Mouse (Mus musculus): ENCODE data around the gene Phf7.

The Phf7 gene

DNA sequence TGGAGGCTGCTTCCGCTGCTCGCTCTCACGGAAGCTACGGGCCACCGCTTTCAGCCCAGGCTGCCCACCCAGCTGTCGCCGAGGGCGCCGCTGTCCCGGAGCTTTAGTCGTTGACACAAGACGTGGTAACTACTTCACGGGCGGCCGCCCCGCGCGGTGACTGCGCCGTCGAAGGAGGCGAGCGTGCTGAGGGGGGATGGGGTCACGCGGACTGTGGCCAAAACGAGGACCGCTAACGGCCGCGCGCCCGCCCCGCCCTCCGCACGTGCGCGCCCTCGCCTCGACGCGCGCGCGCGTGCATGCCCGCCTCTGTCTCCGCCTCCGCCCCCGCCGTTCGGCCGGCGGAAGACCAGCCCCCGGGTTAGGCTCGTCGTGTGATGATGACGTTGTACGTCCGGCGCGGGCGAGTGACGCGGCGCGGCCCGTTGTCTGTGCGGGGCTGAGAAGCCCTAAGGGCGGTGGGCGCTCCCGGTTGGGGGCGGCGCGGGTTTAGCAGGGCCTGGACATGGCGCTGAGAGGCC, at the start of gene Phf7, which contains the start of gene Bap1:
TSS of gene Phf7 (minus strand) at position 234 of the 521 bp plus-strand sequence.
TSS of gene Bap1 (plus strand) at position 367 of the 521 bp plus-strand sequence.
- peak; percentile 95 to 98 for DNase-seq (ENCODE audit: inconsistent age in 2 of 2, low spot score in 1 of 2)

DNA sequence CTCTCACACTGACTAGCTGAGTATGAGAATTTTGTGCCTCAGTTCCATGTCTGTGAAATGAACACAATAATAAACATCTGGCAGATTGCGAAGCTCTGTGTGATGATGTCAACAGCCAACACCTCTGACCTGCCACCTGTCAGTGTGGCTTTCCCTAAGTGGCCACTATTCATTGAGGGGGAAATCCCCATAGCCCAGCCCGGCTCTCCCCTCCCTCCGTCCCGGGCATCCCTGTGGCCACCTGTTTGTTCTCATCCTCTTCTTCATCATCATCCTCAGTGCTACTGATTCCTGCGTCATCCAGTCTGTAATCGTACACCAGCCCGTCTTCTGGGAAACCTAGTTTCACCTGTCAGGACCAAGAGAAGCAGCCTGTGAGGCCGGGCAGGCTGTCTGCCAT, 34.6 kb upstream of the Phf7 start:
- no peak for DNase-seq (ENCODE audit: inconsistent age in 2 of 2, low spot score in 1 of 2)

DNA sequence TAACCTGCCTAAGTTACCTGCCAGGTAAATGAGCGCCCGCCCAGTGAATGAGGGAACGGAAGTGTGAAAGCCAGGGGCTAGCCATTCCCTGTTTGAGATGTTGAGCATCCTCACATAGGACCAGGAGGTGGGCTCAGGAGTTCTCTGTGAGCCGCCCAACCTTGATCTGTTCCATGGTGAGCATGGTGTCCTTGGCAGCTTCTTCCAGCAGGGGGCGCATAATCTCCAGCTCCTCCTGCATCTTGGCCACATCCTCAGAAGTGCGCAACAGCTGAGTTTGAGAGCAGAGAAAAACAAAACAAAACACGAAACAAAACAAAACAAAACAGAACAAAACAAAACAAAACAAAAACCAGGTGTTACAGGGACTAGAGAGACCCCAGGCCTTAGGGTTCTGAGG, 21.0 kb upstream of the Phf7 start:
- peak; percentile 74 to 92 for DNase-seq (ENCODE audit: inconsistent age in 2 of 2, low spot score in 1 of 2)

- DNase-seq (ENCODE audit: inconsistent age in 2 of 2, low spot score in 1 of 2), result no peak
These were observed 20.0 kb upstream of the Phf7 start for GRCm38 (mm10) chr14:31271121-31271520.

DNA sequence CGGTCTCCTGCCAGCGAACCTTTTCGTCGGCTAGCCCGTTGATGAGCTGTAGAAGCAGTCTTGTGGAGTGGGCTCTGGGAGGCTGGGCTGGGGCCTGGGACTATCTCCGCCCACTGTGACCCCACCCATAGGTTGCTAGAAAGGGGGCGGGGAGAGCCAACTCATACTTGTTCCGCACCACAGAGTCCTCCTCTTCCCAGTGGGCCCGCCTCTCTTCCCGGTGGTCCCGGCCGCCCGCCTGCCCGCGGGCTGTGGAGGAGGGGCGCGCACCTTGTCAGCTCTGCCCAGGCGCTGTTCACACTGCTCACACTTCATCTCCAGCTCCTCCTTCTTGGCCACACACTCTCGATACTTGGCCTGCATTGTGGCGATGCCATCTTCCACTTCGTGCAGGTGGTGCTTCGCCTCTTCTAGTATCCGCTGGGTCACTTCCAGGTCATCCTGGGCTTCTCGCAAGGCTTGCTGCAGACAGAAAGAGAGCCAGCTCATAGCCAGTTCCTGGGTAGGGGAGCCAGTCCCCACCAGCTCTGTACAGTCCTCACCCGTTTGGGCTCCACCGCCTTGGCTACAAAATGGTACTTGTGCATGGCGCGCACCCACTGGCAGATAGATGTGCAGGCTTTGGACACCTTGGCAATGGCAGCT, 18.5 kb upstream of the Phf7 start:
- no peak for DNase-seq (ENCODE audit: inconsistent age in 2 of 2, low spot score in 1 of 2)

- DNase-seq (ENCODE audit: inconsistent age in 2 of 2, low spot score in 1 of 2), result no peak
These were observed 17.3 kb upstream of the Phf7 start for GRCm38 (mm10) chr14:31268301-31269001.

- DNase-seq (ENCODE audit: inconsistent age in 2 of 2, low spot score in 1 of 2), result no peak
These were observed 16.5 kb upstream of the Phf7 start for GRCm38 (mm10) chr14:31267649-31268048.

- DNase-seq (ENCODE audit: inconsistent age in 2 of 2, low spot score in 1 of 2), result no peak
These were observed 9.8 kb upstream of the Phf7 start for GRCm38 (mm10) chr14:31260932-31261331.

DNA sequence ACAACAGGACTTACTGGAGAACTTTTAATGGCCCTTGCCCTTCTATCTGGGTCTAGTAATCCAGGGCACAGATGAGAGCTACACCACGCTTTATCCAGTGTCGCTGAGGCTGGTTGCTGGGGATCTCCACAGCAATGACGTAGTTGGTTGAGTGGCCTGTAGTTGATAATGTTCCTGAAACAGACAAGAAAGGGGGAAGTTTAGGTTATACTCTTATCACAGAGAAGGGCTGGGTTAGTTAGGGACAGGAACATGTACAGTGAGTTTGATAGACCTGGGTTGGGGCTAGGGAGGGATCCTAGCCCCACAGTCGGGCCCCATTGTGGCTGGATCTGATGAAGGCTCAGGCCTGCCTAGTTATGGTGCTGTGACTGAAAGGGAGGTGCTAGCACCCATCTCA, 9.3 kb upstream of the Phf7 start:
- DNase-seq (ENCODE audit: inconsistent age in 2 of 2, low spot score in 1 of 2), result no peak

GRCm38 (mm10) chr14:31258476-31259050, 7.4 kb upstream of the Phf7 start:
- no peak for DNase-seq (ENCODE audit: inconsistent age in 2 of 2, low spot score in 1 of 2)

GRCm38 (mm10) chr14:31252091-31252490, 974 bp upstream of the Phf7 start:
- no peak for DNase-seq (ENCODE audit: inconsistent age in 2 of 2, low spot score in 1 of 2)

- DNase-seq (ENCODE audit: inconsistent age in 2 of 2, low spot score in 1 of 2), result no peak
These were observed 509 bp upstream of the Phf7 start for GRCm38 (mm10) chr14:31251626-31252025.

- no peak for DNase-seq (ENCODE audit: inconsistent age in 2 of 2, low spot score in 1 of 2)
These were observed 664 bp downstream of the Phf7 start for GRCm38 (mm10) chr14:31250222-31251083.

DNA sequence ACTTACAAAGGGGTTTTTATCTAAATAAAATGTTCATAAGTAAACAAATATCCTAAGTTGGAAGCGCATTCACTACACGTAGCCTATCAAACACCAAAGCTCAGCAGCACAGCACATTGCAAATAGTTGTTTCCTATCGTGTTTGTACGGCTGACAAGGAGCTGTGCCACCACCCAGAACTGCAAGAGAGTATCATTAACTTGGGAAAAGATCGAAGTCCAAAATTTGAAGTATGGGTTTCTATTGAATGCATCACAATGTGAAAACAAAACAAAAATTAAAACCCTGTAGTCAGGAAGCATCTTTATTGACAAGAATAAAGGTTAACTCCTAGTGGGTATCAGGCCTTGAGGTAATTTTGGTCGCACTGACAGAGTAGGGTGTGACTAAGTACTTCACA, 2.7 kb downstream of the Phf7 start:
- DNase-seq (ENCODE audit: inconsistent age in 2 of 2, low spot score in 1 of 2), result no peak

DNA sequence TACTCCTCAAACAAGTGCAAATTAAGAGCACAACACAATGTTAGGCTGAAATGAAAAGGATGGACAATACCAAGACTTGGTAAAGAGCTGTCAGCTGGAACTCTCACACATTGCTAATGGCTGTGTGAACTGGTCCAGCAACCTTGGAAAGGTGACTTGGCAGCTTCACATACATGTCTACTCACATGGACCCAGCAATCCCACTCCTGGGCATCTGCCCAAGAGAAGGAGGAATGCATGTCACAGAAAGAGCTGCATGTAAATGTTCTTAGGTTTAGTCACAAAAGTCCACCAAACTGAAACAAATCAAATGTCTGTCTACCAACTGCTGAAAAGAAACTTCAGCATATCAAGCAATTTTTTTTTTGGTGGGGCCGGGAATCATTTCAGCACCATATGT, 5.2 kb downstream of the Phf7 start:
- DNase-seq (ENCODE audit: inconsistent age in 2 of 2, low spot score in 1 of 2), result no peak

GRCm38 (mm10) chr14:31244777-31245176, 6.3 kb downstream of the Phf7 start:
- DNase-seq (ENCODE audit: inconsistent age in 2 of 2, low spot score in 1 of 2), result no peak

- no peak for DNase-seq (ENCODE audit: inconsistent age in 2 of 2, low spot score in 1 of 2)
These were observed 10.6 kb downstream of the Phf7 start for GRCm38 (mm10) chr14:31240528-31240927.

- DNase-seq (ENCODE audit: inconsistent age in 2 of 2, low spot score in 1 of 2), result peak; percentile 45 to 83
These were observed 13.8 kb downstream of the Phf7 start for GRCm38 (mm10) chr14:31237101-31237882.

DNA sequence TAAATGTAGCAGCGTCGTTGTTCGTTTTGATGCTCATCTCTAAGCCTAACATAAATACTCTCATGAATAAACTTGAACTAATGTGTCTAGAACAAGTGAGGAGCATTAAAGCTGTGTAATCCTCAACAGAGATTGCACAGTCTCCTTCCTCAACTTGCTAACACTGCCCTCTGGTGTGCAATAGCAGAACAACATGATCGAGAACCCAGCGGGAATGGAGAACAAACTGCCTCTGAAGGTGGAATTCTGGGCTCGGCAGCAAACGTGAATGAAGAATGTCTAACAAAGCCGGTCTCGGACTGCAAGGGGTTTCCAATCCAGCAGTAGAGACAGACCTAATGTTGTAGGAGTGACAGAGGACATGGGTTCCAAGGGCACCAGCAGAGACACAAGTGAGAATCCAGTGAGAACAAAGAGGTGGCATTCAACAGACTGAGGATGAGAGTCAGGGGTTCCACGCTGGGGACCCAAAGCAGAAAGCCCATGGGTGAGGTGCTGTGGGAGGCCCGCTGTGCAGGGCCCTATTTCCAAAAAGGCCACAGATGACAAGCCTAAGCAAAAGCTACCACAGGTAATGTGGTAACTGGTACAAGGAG, 17.0 kb downstream of the Phf7 start:
- DNase-seq (ENCODE audit: inconsistent age in 2 of 2, low spot score in 1 of 2), result peak; percentile 73 to 93

All from adrenal gland, adult (tissue).